Mouse (Mus musculus) olfactory bulb, adult 2 months (tissue): ENCODE data around the gene Gm10256. TPM values are rescaled to one million over a fixed set of nuclear protein-coding genes. Genes with fewer than 3 reads are reported as not detected.
"Not testable (repeated sequence)": the region's sequence is repeated elsewhere in the genome, so short reads cannot be mapped to it uniquely, and the experiment has no call there.

Experiments
- H3K27ac ChIP-seq: fragments of 200-500 bp; 2 replicates; pipeline ENCODE4 v1.5.1; 2012; ENCODE audit warnings: low read depth, low read length; ENCODE audit not compliant: insufficient read depth
- H3K4me1 ChIP-seq: fragments of 200-500 bp; 2 replicates; pipeline ENCODE4 v1.6.1; 2012; ENCODE audit warnings: low read length; ENCODE audit not compliant: control insufficient read depth, insufficient read depth
- H3K4me3 ChIP-seq: fragments of 200-500 bp; 2 replicates; pipeline ENCODE4 v1.5.1; 2012; ENCODE audit warnings: mild to moderate bottlenecking, low read depth, low read length, moderate library complexity; ENCODE audit not compliant: insufficient read depth
- WGBS: fragments of 180-500 bp; shearing (Covaris S2); methylation state at CpG from one replicate; pipeline ENCODE4 v1.1.7; 2018; 5-methylcytosine and 5-hydroxymethylcytosine counted together
- polyA plus RNA-seq: library from polyadenylated mRNA; stranded (reverse); fragments of >200 nt; gene quantifications from 2 replicates; pipeline ENCODE4 v1.2.4, GENCODE M21; 2012; ENCODE audit warnings: low replicate concordance; ENCODE audit not compliant: missing spikeins, insufficient read depth, insufficient read length

Gm10256 gene
- polyA plus RNA-seq: not detected in 2 replicates

DNA sequence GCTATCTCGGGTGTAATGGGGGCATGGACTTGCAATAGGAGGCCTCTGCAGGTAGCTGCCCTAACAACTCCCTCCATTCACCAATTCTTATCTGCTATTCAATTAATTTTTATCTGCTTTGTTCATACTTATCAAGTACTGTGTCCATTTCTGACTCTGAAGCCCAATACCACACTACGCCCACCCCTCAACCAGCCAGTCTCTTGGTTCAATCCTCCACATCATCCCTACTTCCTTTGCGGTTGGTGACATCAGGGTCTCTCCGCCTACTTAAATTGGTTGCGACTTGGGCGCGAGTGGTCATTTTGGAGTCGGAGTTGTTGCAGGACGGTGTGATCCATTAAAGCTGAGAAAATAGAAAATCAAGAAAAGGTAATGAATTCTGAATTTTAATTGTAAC is at the start of gene Gm10256, which contains the start of gene Rbmy:
Gm10256 (plus strand) TSS at position 320 of the 400 bp plus-strand sequence.
Rbmy (plus strand) TSS at position 301 of the 400 bp plus-strand sequence.
- no CpG with 5 or more reads among the region's 9 CpGs for WGBS
- H3K4me3 ChIP-seq, H3K27ac ChIP-seq: not testable (repeated sequence)

DNA sequence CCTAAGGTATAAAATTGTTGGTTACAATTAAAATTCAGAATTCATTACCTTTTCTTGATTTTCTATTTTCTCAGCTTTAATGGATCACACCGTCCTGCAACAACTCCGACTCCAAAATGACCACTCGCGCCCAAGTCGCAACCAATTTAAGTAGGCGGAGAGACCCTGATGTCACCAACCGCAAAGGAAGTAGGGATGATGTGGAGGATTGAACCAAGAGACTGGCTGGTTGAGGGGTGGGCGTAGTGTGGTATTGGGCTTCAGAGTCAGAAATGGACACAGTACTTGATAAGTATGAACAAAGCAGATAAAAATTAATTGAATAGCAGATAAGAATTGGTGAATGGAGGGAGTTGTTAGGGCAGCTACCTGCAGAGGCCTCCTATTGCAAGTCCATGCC is 34.4 kb upstream of the Gm10256 start, which contains the start of gene Gm4064:
Gm4064 (minus strand) TSS at position 101 of the 400 bp plus-strand sequence.
- not testable (repeated sequence) for H3K4me1 ChIP-seq, H3K27ac ChIP-seq, H3K4me3 ChIP-seq
- WGBS: no CpG with 5 or more reads among the region's 8 CpGs

More for the DNA sequence above, at the start of gene Gm10256, which contains the start of gene Rbmy:
- not testable (repeated sequence) for H3K4me1 ChIP-seq

- H3K4me1 ChIP-seq, H3K27ac ChIP-seq, H3K4me3 ChIP-seq: not testable (repeated sequence)
- WGBS: no CpG with 5 or more reads among the region's 9 CpGs
These were observed 70.2 kb downstream of the Gm10256 start, which contains the start of gene Gm10352 for GRCm38 (mm10) chrY:2900689-2901088. TSS of gene Gm10352 (plus strand) at chrY:2900989.

Other genes starting within 250 kb of the Gm10256 start
- gene H2al2c, start 231.6 kb upstream of the Gm10256 start, polyA plus RNA-seq: not detected in 2 replicates
- not detected in 2 replicates for gene Sry, start 167.0 kb upstream of the Gm10256 start, polyA plus RNA-seq
- gene H2al2b, start 110.0 kb upstream of the Gm10256 start, polyA plus RNA-seq: not detected in 2 replicates
- gene Gm4064, start 34.5 kb upstream of the Gm10256 start, polyA plus RNA-seq: not detected in 2 replicates
- not detected in 2 replicates for gene Rbmy, start within 50 bp of the Gm10256 start, polyA plus RNA-seq
- gene Gm10352, start 70.3 kb downstream of the Gm10256 start, polyA plus RNA-seq: not detected in 2 replicates
- not detected in 2 replicates for gene Gm29289, start 101.9 kb downstream of the Gm10256 start, polyA plus RNA-seq